ENCODE assay signal across 27 mouse cellular contexts in the genomic region with DNA sequence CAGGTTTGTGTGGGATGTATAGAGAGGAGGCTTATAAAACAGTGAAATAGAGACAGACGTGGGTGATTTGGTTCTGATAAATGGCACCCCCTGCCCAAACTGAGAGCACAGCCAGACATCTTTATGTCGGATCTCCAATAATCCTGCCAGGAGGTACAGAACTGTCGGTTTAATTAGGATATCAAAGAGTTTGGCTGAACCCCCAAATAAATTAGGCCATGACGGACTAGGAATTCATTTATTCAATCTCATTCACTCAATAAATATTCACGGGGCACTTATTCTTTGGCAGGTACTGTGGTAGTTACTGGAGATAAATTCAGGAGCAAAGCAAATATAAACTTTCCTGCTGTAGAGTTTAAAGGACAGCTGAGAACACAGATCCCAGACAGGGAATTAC.
"Had no signal": no experiment of that assay in that cellular context is flagged by ENCODE, and none has a peak within 500 bp of the region (broad histone marks: within the 10 kb centered on the region; RNA-seq: fewer than 3 reads in every experiment).

No protein-coding gene starts in this region.

- H3K4me1 ChIP-seq: embryonic facial prominence, embryonic 10.5 days; embryonic facial prominence, embryonic 12.5 days; embryonic facial prominence, embryonic 13.5 days; embryonic facial prominence, embryonic 15.5 days; heart, embryonic 10.5 days had no signal

- H3K9ac ChIP-seq: embryonic facial prominence, embryonic 12.5 days; embryonic facial prominence, embryonic 13.5 days; embryonic facial prominence, embryonic 15.5 days; forebrain, embryonic 12.5 days; forebrain, embryonic 13.5 days; forebrain, postnatal 0 days had no signal

- ATAC-seq: forebrain, embryonic 13.5 days; forebrain, embryonic 16.5 days; forebrain, postnatal 0 days had no signal

- H3K27me3 ChIP-seq: embryonic facial prominence, embryonic 12.5 days; embryonic facial prominence, embryonic 13.5 days; embryonic facial prominence, embryonic 15.5 days; forebrain, embryonic 12.5 days; forebrain, embryonic 13.5 days had no signal

- H3K4me3 ChIP-seq: embryonic facial prominence, embryonic 10.5 days; embryonic facial prominence, embryonic 12.5 days; embryonic facial prominence, embryonic 13.5 days; embryonic facial prominence, embryonic 15.5 days; erythroblast, embryonic 14.5 days; forebrain, embryonic 10.5 days; forebrain, embryonic 12.5 days; forebrain, embryonic 13.5 days; gastrocnemius, adult 2 months; heart, adult 2 months; heart, embryonic 10.5 days had no signal

- H3K27ac ChIP-seq: embryonic facial prominence, embryonic 10.5 days; embryonic facial prominence, embryonic 12.5 days; embryonic facial prominence, embryonic 13.5 days; embryonic facial prominence, embryonic 15.5 days; forebrain, embryonic 10.5 days; forebrain, embryonic 12.5 days; forebrain, embryonic 13.5 days; gastrocnemius, adult 2 months; heart, adult 2 months; heart, embryonic 10.5 days had no signal

- H3K4me2 ChIP-seq: embryonic facial prominence, embryonic 12.5 days; embryonic facial prominence, embryonic 13.5 days; embryonic facial prominence, embryonic 15.5 days; forebrain, embryonic 12.5 days; forebrain, embryonic 13.5 days had no signal

- H3K9me3 ChIP-seq: embryonic facial prominence, embryonic 10.5 days; embryonic facial prominence, embryonic 12.5 days; embryonic facial prominence, embryonic 13.5 days; embryonic facial prominence, embryonic 15.5 days; forebrain, embryonic 10.5 days; forebrain, embryonic 12.5 days; forebrain, embryonic 13.5 days; heart, embryonic 10.5 days had no signal

- DNase-seq: cerebellum, adult 8-10 months; cerebellum, adult 9-10 months; cerebellum, adult 9-11 months; cerebellum, postnatal 10 days; cerebellum, postnatal 14 days; cerebellum, postnatal 25 days; cerebellum, postnatal 36 days; embryo, embryonic 11 days; forebrain, postnatal 0 days; gastrocnemius, adult 2 months; gastrocnemius, postnatal 10 days; gastrocnemius, postnatal 14 days; gastrocnemius, postnatal 25 days; gastrocnemius, postnatal 36 days; heart, adult 11 months; heart, adult 18-20 months; heart, adult 2 months had no signal

- H3K36me3 ChIP-seq: embryonic facial prominence, embryonic 10.5 days; embryonic facial prominence, embryonic 12.5 days; embryonic facial prominence, embryonic 13.5 days; embryonic facial prominence, embryonic 15.5 days; forebrain, embryonic 10.5 days; forebrain, embryonic 12.5 days; heart, embryonic 10.5 days had no signal
